Mouse (Mus musculus) ES-E14 (cell line): ENCODE data around the gene Atl3.

Experiments used
- HCFC1 ChIP-seq: IDR thresholded peaks from 2 replicates; pipeline ENCODE4 v1.6.1; 2012; ENCODE audit warnings: low read length, inconsistent platforms, borderline replicate concordance; ENCODE audit not compliant: insufficient read depth
- ZC3H11A ChIP-seq: IDR thresholded peaks from 2 replicates; pipeline ENCODE4 v1.6.1; 2012; ENCODE audit warnings: low read depth, mild to moderate bottlenecking, inconsistent platforms, low read length, borderline replicate concordance

DNA sequence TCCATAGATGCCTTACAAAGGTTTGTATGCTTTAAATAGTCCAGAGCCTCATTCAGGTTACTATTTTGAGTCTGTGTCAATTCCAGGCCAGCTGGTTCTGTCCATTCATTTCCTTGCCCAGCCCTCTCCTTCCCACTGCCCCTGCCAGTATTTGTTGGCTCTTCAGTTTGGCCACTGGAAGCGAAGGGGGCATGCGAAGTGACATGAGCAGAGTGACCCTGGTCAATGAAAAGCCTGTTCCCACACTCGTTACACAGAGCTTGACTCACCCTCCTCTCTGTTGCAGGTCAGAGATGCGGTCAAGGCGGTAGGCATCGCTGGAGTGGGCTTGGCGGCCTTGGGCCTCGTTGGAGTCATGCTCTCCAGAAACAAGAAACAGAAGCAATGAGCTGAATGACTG lies 91.4 kb downstream of the Atl3 start:
- no peak for TF ChIP-seq ZC3H11A
- no peak for TF ChIP-seq HCFC1
